ENCODE assay signal across 8 mouse cellular contexts in the genomic region with DNA sequence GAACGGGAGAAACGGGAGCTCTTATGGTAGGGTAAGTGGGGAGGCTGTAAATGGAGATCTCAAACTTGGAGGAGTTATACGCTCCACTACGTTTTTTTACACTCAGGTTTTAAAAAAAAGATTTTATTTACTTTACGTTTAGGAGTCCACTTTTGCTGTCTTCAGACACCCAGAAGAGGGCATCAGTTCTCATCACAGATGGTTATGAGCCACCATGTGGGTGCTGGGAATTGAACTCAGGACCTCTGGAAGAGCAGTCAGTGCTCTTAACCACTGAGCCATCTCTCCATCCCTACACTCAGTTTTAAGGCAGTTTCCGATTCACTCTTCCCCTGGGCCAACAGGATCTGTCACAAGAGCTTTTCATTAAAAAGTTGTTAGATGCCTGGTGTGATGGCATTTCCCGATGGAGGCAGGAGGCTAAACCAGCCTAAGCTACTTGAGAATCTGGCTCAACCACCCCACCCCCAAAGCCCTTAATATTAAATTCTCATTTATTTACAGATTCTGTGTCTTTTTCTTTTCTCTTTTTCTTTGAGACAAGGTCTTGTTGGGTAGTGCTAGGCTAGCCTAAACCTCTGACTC. TPM values are rescaled to one million over a fixed set of nuclear protein-coding genes. Genes with fewer than 3 reads are reported as not detected.
DNase-seq lines count a peak whose midpoint lies in the region; ATAC-seq lines count a peak whose summit lies in the region.

No protein-coding gene starts in this region.

- peak; percentile 4; the same call in 1 of the 2 replicates for ATAC-seq in lung, embryonic 15.5 days (ENCODE audit: borderline replicate concordance, extremely low read depth, low FRiP score, low TSS enrichment)
- ATAC-seq in embryonic facial prominence, embryonic 13.5 days (ENCODE audit: insufficient number of reproducible peaks, insufficient read depth, low FRiP score, low TSS enrichment, low read depth), result no peak
- peak; percentile 16 for ATAC-seq in intestine, embryonic 16.5 days
- ATAC-seq in neural tube, embryonic 14.5 days (ENCODE audit: low read depth), result 0 out of 2 replicates have a peak, but pooled peaks have one; percentile 13

- WGBS in lung, embryonic 15.5 days, result 23% methylated on average over 7 of the region's 7 CpGs
- WGBS in embryonic facial prominence, embryonic 13.5 days, result 27% methylated on average over 7 of the region's 7 CpGs
- WGBS in intestine, embryonic 16.5 days, result 27% methylated on average over 7 of the region's 7 CpGs
- WGBS in neural tube, embryonic 14.5 days, result 27% methylated on average over 7 of the region's 7 CpGs

- no peak for DNase-seq in lung, postnatal 25 days (ENCODE audit: low spot score)
- no peak for DNase-seq in B cell, adult 2 months
- DNase-seq in right cerebral cortex, postnatal 14 days, result no peak
- DNase-seq in left cerebral cortex, adult 9 months (ENCODE audit: low spot score in 2 of 2), result no peak

- no peaks in the 10 kb centered on the region for H3K36me3 ChIP-seq in lung, embryonic 15.5 days
- H3K36me3 ChIP-seq in embryonic facial prominence, embryonic 13.5 days, result no peaks in the 10 kb centered on the region
- H3K36me3 ChIP-seq in intestine, embryonic 16.5 days (ENCODE audit: control insufficient read depth, insufficient read depth, low read length), result no peaks in the 10 kb centered on the region
- H3K36me3 ChIP-seq in neural tube, embryonic 14.5 days (ENCODE audit: control insufficient read depth, insufficient read depth, low read length), result no peaks in the 10 kb centered on the region

- H3K9ac ChIP-seq in lung, embryonic 15.5 days, result peak overlapping the region; percentile 44
- H3K9ac ChIP-seq in embryonic facial prominence, embryonic 13.5 days, result peak overlapping the region; percentile 63
- H3K9ac ChIP-seq in intestine, embryonic 16.5 days (ENCODE audit: low read depth, low read length), result peak overlapping the region; percentile 72
- H3K9ac ChIP-seq in neural tube, embryonic 14.5 days (replicated peaks; ENCODE audit: low read depth, low read length), result no peak overlapping the region; the same call in 1 of the 2 replicates

- H3K4me1 ChIP-seq in lung, embryonic 15.5 days, result no peaks in the 10 kb centered on the region
- H3K4me1 ChIP-seq in embryonic facial prominence, embryonic 13.5 days, result no peaks in the 10 kb centered on the region
- no peaks in the 10 kb centered on the region for H3K4me1 ChIP-seq in intestine, embryonic 16.5 days (ENCODE audit: control insufficient read depth, insufficient read depth, low read length)
- H3K4me1 ChIP-seq in neural tube, embryonic 14.5 days (ENCODE audit: control insufficient read depth, insufficient read depth, low read length), result no peaks in the 10 kb centered on the region

- H3K27me3 ChIP-seq in lung, embryonic 15.5 days, result no peaks in the 10 kb centered on the region
- no peaks in the 10 kb centered on the region for H3K27me3 ChIP-seq in embryonic facial prominence, embryonic 13.5 days
- no peaks in the 10 kb centered on the region for H3K27me3 ChIP-seq in intestine, embryonic 16.5 days (replicated peaks; ENCODE audit: control insufficient read depth, insufficient read depth, low read length)
- H3K27me3 ChIP-seq in neural tube, embryonic 14.5 days (ENCODE audit: control insufficient read depth, insufficient read depth, low read length), result no peaks in the 10 kb centered on the region

- no peaks in the 10 kb centered on the region for H3K9me3 ChIP-seq in lung, embryonic 15.5 days
- no peaks in the 10 kb centered on the region for H3K9me3 ChIP-seq in embryonic facial prominence, embryonic 13.5 days
- H3K9me3 ChIP-seq in intestine, embryonic 16.5 days (ENCODE audit: control insufficient read depth, low read length), result no peaks in the 10 kb centered on the region
- H3K9me3 ChIP-seq in neural tube, embryonic 14.5 days (ENCODE audit: control insufficient read depth, low read length), result no peaks in the 10 kb centered on the region

- peak overlapping the region; percentile 67 for H3K4me2 ChIP-seq in lung, embryonic 15.5 days
- peak overlapping the region; percentile 64 for H3K4me2 ChIP-seq in embryonic facial prominence, embryonic 13.5 days
- peak overlapping the region; percentile 62 for H3K4me2 ChIP-seq in intestine, embryonic 16.5 days (ENCODE audit: low read depth, low read length)
- peak overlapping the region; percentile 53 for H3K4me2 ChIP-seq in neural tube, embryonic 14.5 days (ENCODE audit: low read depth, low read length)

- H3K27ac ChIP-seq in lung, embryonic 15.5 days, result peak overlapping the region; percentile 90
- H3K27ac ChIP-seq in embryonic facial prominence, embryonic 13.5 days, result peak overlapping the region; percentile 86
- H3K27ac ChIP-seq in intestine, embryonic 16.5 days (ENCODE audit: low read length), result peak overlapping the region; percentile 85
- H3K27ac ChIP-seq in neural tube, embryonic 14.5 days (ENCODE audit: low read depth, low read length), result peak overlapping the region; percentile 87

- H3K4me3 ChIP-seq in lung, embryonic 15.5 days, result peak overlapping the region; percentile 59
- peak overlapping the region; percentile 58 for H3K4me3 ChIP-seq in embryonic facial prominence, embryonic 13.5 days
- peak overlapping the region; percentile 70 for H3K4me3 ChIP-seq in intestine, embryonic 16.5 days (ENCODE audit: low read length)
- peak overlapping the region; percentile 58 for H3K4me3 ChIP-seq in neural tube, embryonic 14.5 days (ENCODE audit: low read depth, low read length)

RNA-seq across cellular contexts. Expression of a gene that starts 0.7 kb away (rescaled TPM):
- 0.42 and 0.64 TPM in 2 replicates for polyA plus RNA-seq in lung, embryonic 15.5 days (2015; fragmentation: Nextera tagmentation; extraction: Ambion mirVana)
- 0.66 and 0.84 TPM in 2 replicates for polyA plus RNA-seq in embryonic facial prominence, embryonic 13.5 days (2015; fragmentation: Nextera tagmentation; extraction: Ambion mirVana)
- 0.26 and 0.78 TPM in 2 replicates for polyA plus RNA-seq in intestine, embryonic 16.5 days (2015; fragmentation: Nextera tagmentation; extraction: Ambion mirVana)
- polyA plus RNA-seq in neural tube, embryonic 14.5 days (2014; fragmentation: Nextera tagmentation; extraction: Ambion mirVana), result 0.63 and 1.5 TPM in 2 replicates

RNA-seq across cellular contexts. Expression of a gene that starts 44.1 kb away (rescaled TPM):
- 4.2 and 4.4 TPM in 2 replicates for polyA plus RNA-seq in lung, embryonic 15.5 days (2015; fragmentation: Nextera tagmentation; extraction: Ambion mirVana)
- polyA plus RNA-seq in embryonic facial prominence, embryonic 13.5 days (2015; fragmentation: Nextera tagmentation; extraction: Ambion mirVana), result 10.5 and 11.8 TPM in 2 replicates
- 4.1 TPM in 2 replicates for polyA plus RNA-seq in intestine, embryonic 16.5 days (2015; fragmentation: Nextera tagmentation; extraction: Ambion mirVana)
- 39.8 and 53.5 TPM in 2 replicates for polyA plus RNA-seq in neural tube, embryonic 14.5 days (2014; fragmentation: Nextera tagmentation; extraction: Ambion mirVana)
